Mouse (Mus musculus) forebrain, embryonic 15.5 days (tissue): ENCODE results near the gene Tbc1d7. TPM values are rescaled to one million over a fixed set of nuclear protein-coding genes. Genes with fewer than 3 reads are reported as not detected.

Experiments used
- ATAC-seq: fragments of 200-750 bp; cut with Nextera tagmentation; replicated peaks from 2 replicates; pipeline ENCODE4 v1.8.0; 2017; ENCODE audit warnings: mild to moderate bottlenecking, moderate TSS enrichment, moderate library complexity
- H3K27ac ChIP-seq: fragments of 300-500 bp; sonication (generic); replicated peaks from 2 replicates; pipeline ENCODE4 v1.5.1; 2015; ENCODE audit warnings: mild to moderate bottlenecking, inconsistent platforms
- H3K27me3 ChIP-seq: fragments of 300-500 bp; sonication (generic); 2 replicates; pipeline ENCODE4 v1.6.1; 2015; ENCODE audit warnings: inconsistent platforms
- H3K36me3 ChIP-seq: fragments of 300-500 bp; sonication (generic); 2 replicates; pipeline ENCODE4 v1.6.1; 2015; ENCODE audit warnings: mild to moderate bottlenecking, inconsistent platforms
- H3K4me1 ChIP-seq: fragments of 300-500 bp; sonication (generic); 2 replicates; pipeline ENCODE4 v1.6.1; 2015; ENCODE audit warnings: inconsistent platforms
- H3K4me2 ChIP-seq: fragments of 300-500 bp; sonication (generic); replicated peaks from 2 replicates; pipeline ENCODE4 v1.6.1; 2015; ENCODE audit warnings: mild to moderate bottlenecking, inconsistent platforms
- H3K4me3 ChIP-seq: fragments of 300-500 bp; sonication (generic); 2 replicates; pipeline ENCODE4 v1.5.1; 2015; ENCODE audit warnings: mild to moderate bottlenecking, inconsistent platforms
- H3K9ac ChIP-seq: fragments of 300-500 bp; sonication (generic); replicated peaks from 2 replicates; pipeline ENCODE4 v1.6.1; 2015; ENCODE audit warnings: mild to moderate bottlenecking, inconsistent platforms
- H3K9me3 ChIP-seq: fragments of 300-500 bp; sonication (generic); 2 replicates; pipeline ENCODE4 v1.6.1; 2016; ENCODE audit warnings: inconsistent platforms
- WGBS: fragments of 180-500 bp; shearing (Covaris S2); methylation state at CpG from one replicate; pipeline ENCODE4 v1.1.7; 2015; ENCODE audit warnings: mixed read lengths; 5-methylcytosine and 5-hydroxymethylcytosine counted together
- polyA plus RNA-seq: library from polyadenylated mRNA; unstranded; fragments of >200 nt; fragmentation: Nextera tagmentation; extraction: Ambion mirVana; gene quantifications from 2 replicates; pipeline ENCODE4 v1.2.1, GENCODE M21; 2015

Gene Tbc1d7
- polyA plus RNA-seq, 1 experiment from 2014 or later: 79.9 TPM

- H3K36me3 ChIP-seq: no peaks in the 10 kb centered on the region
- H3K9ac ChIP-seq: no peak overlapping the region
- H3K4me1 ChIP-seq: no peaks in the 10 kb centered on the region
- no peak overlapping the region for H3K4me3 ChIP-seq
- H3K27me3 ChIP-seq: no peaks in the 10 kb centered on the region
- H3K27ac ChIP-seq: no peak overlapping the region
- no peak for ATAC-seq
- no peak overlapping the region for H3K4me2 ChIP-seq
- WGBS: 48% methylated on average over 16 of the region's 16 CpGs
- no peaks in the 10 kb centered on the region for H3K9me3 ChIP-seq
Measured at GRCm38 (mm10) chr13:43208914-43209439, 37.7 kb upstream of the Tbc1d7 start.

DNA sequence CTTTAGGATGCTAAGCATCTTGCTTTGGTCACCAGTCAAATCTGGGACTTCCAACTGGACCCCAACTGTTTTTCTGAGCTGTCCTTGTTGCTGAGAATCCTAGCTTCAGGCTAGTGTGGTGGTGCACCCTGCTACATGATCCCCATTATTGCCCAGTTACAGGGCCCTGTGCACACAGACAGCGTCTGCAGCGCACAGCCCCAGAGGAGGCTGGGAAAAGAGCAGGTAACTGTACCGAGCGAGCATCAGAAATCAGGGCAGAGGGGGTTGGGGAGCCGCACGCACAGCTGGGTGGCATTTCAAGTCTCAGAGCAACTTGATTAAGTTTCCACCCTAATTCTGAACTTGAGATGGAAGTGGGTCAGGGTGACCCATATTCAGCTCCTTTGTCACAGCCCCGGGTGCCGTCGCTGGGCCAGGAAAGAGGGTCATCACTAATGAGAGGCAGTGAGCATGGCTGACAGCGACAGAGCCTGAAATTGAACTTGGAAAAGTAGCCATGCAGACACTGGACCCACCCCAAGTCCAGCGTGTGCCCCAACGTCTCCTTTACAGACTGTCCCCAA, 34.9 kb upstream of the Tbc1d7 start:
- Histone ChIP-seq H3K4me2 (no peak overlapping the region), H3K27ac (no peak overlapping the region), H3K27me3 (no peaks in the 10 kb centered on the region), H3K4me3 (no peak overlapping the region), H3K36me3 (no peaks in the 10 kb centered on the region), H3K9ac (no peak overlapping the region), H3K4me1 (no peaks in the 10 kb centered on the region), H3K9me3 (no peaks in the 10 kb centered on the region)
- ATAC-seq: no peak
- WGBS: 83% methylated on average over 12 of the region's 12 CpGs

- Histone ChIP-seq H3K9ac (no peak overlapping the region), H3K9me3 (no peaks in the 10 kb centered on the region), H3K36me3 (peaks cover 3% of the 10 kb centered on the region; the same call in 1 of the 2 replicates), H3K4me2 (no peak overlapping the region), H3K4me1 (no peaks in the 10 kb centered on the region), H3K27ac (no peak overlapping the region), H3K27me3 (no peaks in the 10 kb centered on the region), H3K4me3 (no peak overlapping the region)
- no peak for ATAC-seq
- 75% methylated on average over 5 of the region's 5 CpGs for WGBS
Measured at GRCm38 (mm10) chr13:43203641-43204040, 32.3 kb upstream of the Tbc1d7 start.

DNA sequence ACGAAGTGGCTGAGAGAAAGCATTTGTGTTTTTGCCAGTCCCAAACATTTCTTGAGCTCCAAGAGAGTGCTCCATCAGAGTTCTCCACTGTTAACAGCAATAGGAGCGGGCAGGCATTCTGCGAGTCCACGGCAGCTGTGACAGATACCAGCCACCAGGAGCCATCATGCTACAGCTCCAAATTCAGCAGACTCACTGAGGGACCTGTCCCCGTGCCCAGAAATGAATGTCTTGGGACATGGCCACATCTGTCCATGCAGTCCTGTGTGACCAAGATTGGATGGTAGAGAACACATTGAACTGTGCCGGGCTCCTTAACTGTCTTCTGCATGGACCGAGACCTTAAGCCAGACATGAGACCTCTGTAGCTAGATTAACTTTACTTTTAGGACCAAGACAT, 31.9 kb upstream of the Tbc1d7 start:
- WGBS: 90% methylated on average over 7 of the region's 7 CpGs
- no peaks in the 10 kb centered on the region for H3K4me1 ChIP-seq
- ATAC-seq: no peak
- no peaks in the 10 kb centered on the region for H3K9me3 ChIP-seq
- H3K27me3 ChIP-seq: no peaks in the 10 kb centered on the region
- H3K27ac ChIP-seq: no peak overlapping the region
- H3K9ac ChIP-seq: no peak overlapping the region
- peaks cover 3% of the 10 kb centered on the region; the same call in 1 of the 2 replicates for H3K36me3 ChIP-seq
- no peak overlapping the region for H3K4me2 ChIP-seq
- no peak overlapping the region for H3K4me3 ChIP-seq

GRCm38 (mm10) chr13:43202351-43202750, 31.1 kb upstream of the Tbc1d7 start:
- WGBS: 83% methylated on average over 10 of the region's 10 CpGs
- no peaks in the 10 kb centered on the region for H3K27me3 ChIP-seq
- H3K27ac ChIP-seq: no peak overlapping the region
- H3K4me1 ChIP-seq: no peaks in the 10 kb centered on the region
- H3K36me3 ChIP-seq: peaks cover 3% of the 10 kb centered on the region; the same call in 1 of the 2 replicates
- H3K4me2 ChIP-seq: no peak overlapping the region
- no peak overlapping the region for H3K9ac ChIP-seq
- H3K9me3 ChIP-seq: no peaks in the 10 kb centered on the region
- H3K4me3 ChIP-seq: no peak overlapping the region
- ATAC-seq: no peak

DNA sequence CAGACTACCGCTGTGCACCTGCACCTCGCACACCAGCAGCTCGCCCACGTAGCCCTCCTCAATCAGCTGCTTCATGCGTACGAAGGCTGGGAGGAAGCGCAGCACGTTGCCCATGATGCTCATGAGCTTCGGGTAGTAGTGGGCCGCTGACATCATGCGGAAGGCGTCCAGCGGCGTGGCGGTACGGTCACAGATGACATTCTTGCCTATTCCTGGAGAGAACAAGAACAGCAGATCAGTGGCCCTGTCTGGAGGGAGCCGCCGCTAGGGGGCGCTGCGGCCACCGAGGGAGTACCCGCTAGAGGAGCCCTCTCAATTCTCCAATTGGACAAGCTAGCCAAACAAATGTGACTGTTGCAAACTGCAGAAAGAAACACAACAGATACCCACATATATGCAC, 29.7 kb upstream of the Tbc1d7 start:
- H3K4me2 ChIP-seq: no peak overlapping the region
- H3K9ac ChIP-seq: no peak overlapping the region
- H3K9me3 ChIP-seq: no peaks in the 10 kb centered on the region
- 45% methylated on average over 22 of the region's 22 CpGs for WGBS
- H3K27me3 ChIP-seq: no peaks in the 10 kb centered on the region
- no peaks in the 10 kb centered on the region for H3K4me1 ChIP-seq
- H3K27ac ChIP-seq: no peak overlapping the region
- peaks cover 3% of the 10 kb centered on the region; the same call in 1 of the 2 replicates for H3K36me3 ChIP-seq
- 0 out of 2 replicates have a peak, but pooled peaks have one; percentile 38 for ATAC-seq
- H3K4me3 ChIP-seq: no peak overlapping the region

DNA sequence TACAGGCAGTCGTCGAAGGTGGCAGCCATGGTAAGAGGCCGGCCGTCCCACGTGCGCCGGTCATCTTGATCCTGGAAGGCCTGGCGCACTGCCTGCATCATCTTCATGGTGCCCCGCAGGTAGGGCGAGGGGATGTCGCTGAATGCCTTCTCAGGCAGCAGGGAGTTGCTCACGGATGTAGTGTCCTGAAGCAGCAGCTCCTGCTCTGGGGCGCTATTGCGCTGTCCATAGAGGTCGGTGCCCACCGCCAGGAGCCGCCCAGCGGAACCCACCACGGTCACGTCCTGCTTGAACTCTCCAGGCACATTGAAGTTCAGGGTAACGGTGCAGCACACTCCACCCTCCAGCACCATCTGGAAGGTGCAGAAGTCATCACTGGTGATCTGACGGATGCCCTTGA, 29.2 kb upstream of the Tbc1d7 start:
- Histone ChIP-seq H3K4me1 (no peaks in the 10 kb centered on the region), H3K9me3 (no peaks in the 10 kb centered on the region), H3K4me3 (no peak overlapping the region), H3K27ac (no peak overlapping the region), H3K4me2 (no peak overlapping the region), H3K27me3 (no peaks in the 10 kb centered on the region), H3K9ac (no peak overlapping the region), H3K36me3 (peaks cover 3% of the 10 kb centered on the region; the same call in 1 of the 2 replicates)
- 74% methylated on average over 22 of the region's 22 CpGs for WGBS
- 0 out of 2 replicates have a peak, but pooled peaks have one; percentile 16 for ATAC-seq

GRCm38 (mm10) chr13:43199749-43200148, 28.4 kb upstream of the Tbc1d7 start:
- Histone ChIP-seq H3K27ac (no peak overlapping the region), H3K9ac (no peak overlapping the region), H3K4me2 (no peak overlapping the region), H3K4me1 (no peaks in the 10 kb centered on the region), H3K9me3 (no peaks in the 10 kb centered on the region), H3K36me3 (peaks cover 3% of the 10 kb centered on the region; the same call in 1 of the 2 replicates), H3K27me3 (no peaks in the 10 kb centered on the region), H3K4me3 (no peak overlapping the region)
- ATAC-seq: no peak
- WGBS: 71% methylated on average over 5 of the region's 5 CpGs

DNA sequence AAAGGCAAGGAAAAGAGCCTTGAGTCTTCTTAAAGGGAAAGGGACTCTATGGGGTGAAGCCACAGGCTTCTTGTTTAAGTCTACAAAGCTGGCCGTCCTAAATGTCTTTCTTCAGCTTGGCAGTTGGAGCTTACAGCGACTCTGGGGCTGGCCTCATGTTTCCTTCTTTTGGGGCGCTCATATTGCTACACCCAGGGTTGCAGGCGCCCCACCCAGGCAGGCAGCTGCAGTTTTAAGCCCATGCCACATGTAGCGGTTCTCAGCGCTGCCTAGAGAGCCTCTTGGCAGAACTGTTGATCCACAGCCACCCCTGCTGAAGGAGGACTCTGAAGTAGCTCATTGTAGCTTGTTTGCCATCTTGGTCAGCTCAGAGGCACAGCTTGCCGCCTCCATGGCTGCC, 28.0 kb upstream of the Tbc1d7 start:
- ATAC-seq: no peak
- peaks cover 3% of the 10 kb centered on the region; the same call in 1 of the 2 replicates for H3K36me3 ChIP-seq
- no peak overlapping the region for H3K4me2 ChIP-seq
- no peak overlapping the region for H3K9ac ChIP-seq
- no peak overlapping the region for H3K27ac ChIP-seq
- no peaks in the 10 kb centered on the region for H3K4me1 ChIP-seq
- 92% methylated on average over 7 of the region's 7 CpGs for WGBS
- no peaks in the 10 kb centered on the region for H3K9me3 ChIP-seq
- no peaks in the 10 kb centered on the region for H3K27me3 ChIP-seq
- H3K4me3 ChIP-seq: no peak overlapping the region

DNA sequence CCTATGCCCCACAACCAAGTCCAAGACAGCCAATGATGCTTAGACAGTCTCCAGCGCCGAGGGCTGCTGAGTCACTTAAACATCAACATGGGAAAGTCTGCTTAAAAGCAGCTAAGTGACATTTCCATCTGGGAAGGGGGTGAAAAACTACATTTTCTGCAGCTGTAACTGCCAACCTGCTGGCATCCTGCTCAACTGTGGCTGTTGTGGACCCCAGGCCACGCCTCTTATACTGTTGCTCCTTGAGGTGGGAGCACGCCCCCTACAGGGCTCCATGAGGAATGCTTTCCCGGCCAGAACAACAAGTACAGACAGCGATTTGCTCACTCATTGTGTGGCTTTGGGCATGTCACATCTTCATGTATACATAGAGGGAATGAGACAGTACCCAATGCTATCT, 25.9 kb upstream of the Tbc1d7 start:
- peaks cover 3% of the 10 kb centered on the region; the same call in 1 of the 2 replicates for H3K36me3 ChIP-seq

GRCm38 (mm10) chr13:43196000-43196399, 24.7 kb upstream of the Tbc1d7 start:
- H3K36me3 ChIP-seq: peaks cover 3% of the 10 kb centered on the region; the same call in 1 of the 2 replicates
- H3K27me3 ChIP-seq: no peaks in the 10 kb centered on the region
- H3K9me3 ChIP-seq: no peaks in the 10 kb centered on the region
- no peak overlapping the region for H3K4me3 ChIP-seq
- 61% methylated on average over 7 of the region's 7 CpGs for WGBS
- no peak overlapping the region for H3K4me2 ChIP-seq
- no peak overlapping the region for H3K9ac ChIP-seq
- H3K4me1 ChIP-seq: no peaks in the 10 kb centered on the region
- no peak overlapping the region for H3K27ac ChIP-seq
- no peak for ATAC-seq

More for the DNA sequence above, 25.9 kb upstream of the Tbc1d7 start:
- 64% methylated on average over 6 of the region's 6 CpGs for WGBS
- Histone ChIP-seq H3K9me3 (no peaks in the 10 kb centered on the region), H3K4me3 (no peak overlapping the region), H3K4me1 (no peaks in the 10 kb centered on the region), H3K9ac (no peak overlapping the region), H3K4me2 (no peak overlapping the region), H3K27ac (no peak overlapping the region), H3K27me3 (no peaks in the 10 kb centered on the region)
- no peak for ATAC-seq

DNA sequence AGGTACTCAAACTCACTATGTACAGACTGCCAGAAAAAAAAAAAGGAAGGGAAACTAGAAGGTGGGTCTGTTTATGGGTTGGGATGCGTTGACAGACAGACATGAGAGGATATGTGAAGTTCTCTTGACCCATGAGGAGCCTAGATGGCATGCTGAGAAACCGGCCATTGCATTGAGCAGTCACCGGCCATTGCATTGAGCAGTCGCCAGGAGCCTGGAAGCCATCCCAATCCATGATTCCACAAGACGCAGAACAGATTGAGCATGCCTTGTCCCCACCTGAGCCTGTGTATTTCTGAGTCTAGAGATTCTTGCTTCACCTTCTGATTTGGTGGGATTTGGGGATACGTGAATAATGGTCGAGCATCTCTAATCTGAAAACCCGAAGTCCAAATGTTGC, 22.6 kb upstream of the Tbc1d7 start:
- Histone ChIP-seq H3K9ac (no peak overlapping the region), H3K4me1 (no peaks in the 10 kb centered on the region), H3K4me2 (no peak overlapping the region), H3K27me3 (no peaks in the 10 kb centered on the region), H3K27ac (no peak overlapping the region), H3K9me3 (no peaks in the 10 kb centered on the region), H3K36me3 (no peaks in the 10 kb centered on the region), H3K4me3 (no peak overlapping the region)
- WGBS: 92% methylated on average over 8 of the region's 8 CpGs
- no peak for ATAC-seq

GRCm38 (mm10) chr13:43193266-43193665, 22.0 kb upstream of the Tbc1d7 start:
- Histone ChIP-seq H3K9ac (no peak overlapping the region), H3K4me3 (no peak overlapping the region), H3K27me3 (no peaks in the 10 kb centered on the region), H3K9me3 (no peaks in the 10 kb centered on the region), H3K4me2 (no peak overlapping the region), H3K36me3 (no peaks in the 10 kb centered on the region), H3K27ac (no peak overlapping the region), H3K4me1 (no peaks in the 10 kb centered on the region)
- WGBS: 76% methylated on average over 7 of the region's 7 CpGs
- ATAC-seq: no peak
